Mouse (Mus musculus): ENCODE measurements at regions not wholly inside any gene's neighbourhood (a gene's known extent, or its start where the extent isn't known, plus 50 kb on each side); places are given as distances from the start of the nearest gene placed in this dataset.

GRCm38 (mm10) chr13:4348890-4349289 is 69.7 kb upstream of the Akr1c12 start:
- in situ Hi-C loops (cut with MboI; ENCODE audit: low sequenced_read_pairs), result no loop called here

GRCm38 (mm10) chr13:4350601-4351000 is 71.4 kb upstream of the Akr1c12 start:
- in situ Hi-C loops (cut with MboI; ENCODE audit: low sequenced_read_pairs), result no loop called here

- in situ Hi-C loops (cut with MboI; ENCODE audit: low sequenced_read_pairs), result loop anchor here (25.0 kb wide), 1 partner anchor 236 kb away; the partner anchor contains the start of gene Akr1e1
Observed at GRCm38 (mm10) chr13:4376654-4377053, 57.5 kb upstream of the Akr1c6 start.

All from CH12F3 (cell line).